Mouse (Mus musculus) cortical plate, adult 2 months (tissue): ENCODE results near the gene Nanos2. TPM values are rescaled to one million over a fixed set of nuclear protein-coding genes. Genes with fewer than 3 reads are reported as not detected.

ENCODE experiments used
- H3K27ac ChIP-seq: fragments of 200-500 bp; 2 replicates; pipeline ENCODE4 v1.5.1; 2012; ENCODE audit warnings: low read length, control low read depth, inconsistent platforms; ENCODE audit not compliant: insufficient read depth
- H3K4me1 ChIP-seq: fragments of 200-500 bp; 2 replicates; pipeline ENCODE4 v1.6.1; 2011; ENCODE audit warnings: low read length; ENCODE audit not compliant: control insufficient read depth, insufficient read depth
- H3K4me3 ChIP-seq: fragments of 200-500 bp; 2 replicates; pipeline ENCODE4 v1.5.1; 2011; ENCODE audit warnings: mild to moderate bottlenecking, low read length, control low read depth; ENCODE audit not compliant: insufficient read depth
- CTCF ChIP-seq: fragments of 200-500 bp; IDR thresholded peaks from 2 replicates; pipeline ENCODE4 v1.5.1; 2011; ENCODE audit warnings: mild to moderate bottlenecking, control low read depth, low read length; ENCODE audit not compliant: insufficient read depth; ENCODE audit errors: extremely low read depth
- POLR2A ChIP-seq: fragments of 200-500 bp; IDR thresholded peaks from 2 replicates; pipeline ENCODE4 v1.6.1; 2011; ENCODE audit warnings: mild to moderate bottlenecking, low read length, control low read depth; ENCODE audit not compliant: insufficient read depth; ENCODE audit errors: extremely low read depth
- polyA plus RNA-seq: library from polyadenylated mRNA; depleted of rRNA; stranded (reverse); fragments of >200 nt; gene quantifications from 2 replicates; pipeline ENCODE4 v1.2.3, GENCODE M21; 2012

The Nanos2 gene
- polyA plus RNA-seq, 1 experiment, result 2.8 TPM

- TF ChIP-seq CTCF, result no peak
- no peak for TF ChIP-seq POLR2A
- Histone ChIP-seq H3K4me1 (no peaks in the 10 kb centered on the region), H3K27ac (no peak overlapping the region), H3K4me3 (no peak overlapping the region)
These were observed 14.5 kb downstream of the Nanos2 start for GRCm38 (mm10) chr7:19001807-19002085.

GRCm38 (mm10) chr7:19002115-19002514 lies 14.9 kb downstream of the Nanos2 start:
- TF ChIP-seq CTCF (no peak), POLR2A (no peak)
- Histone ChIP-seq H3K4me1 (no peaks in the 10 kb centered on the region), H3K27ac (no peak overlapping the region), H3K4me3 (peak overlapping the region; percentile 32; the same call in 1 of the 2 replicates)

DNA sequence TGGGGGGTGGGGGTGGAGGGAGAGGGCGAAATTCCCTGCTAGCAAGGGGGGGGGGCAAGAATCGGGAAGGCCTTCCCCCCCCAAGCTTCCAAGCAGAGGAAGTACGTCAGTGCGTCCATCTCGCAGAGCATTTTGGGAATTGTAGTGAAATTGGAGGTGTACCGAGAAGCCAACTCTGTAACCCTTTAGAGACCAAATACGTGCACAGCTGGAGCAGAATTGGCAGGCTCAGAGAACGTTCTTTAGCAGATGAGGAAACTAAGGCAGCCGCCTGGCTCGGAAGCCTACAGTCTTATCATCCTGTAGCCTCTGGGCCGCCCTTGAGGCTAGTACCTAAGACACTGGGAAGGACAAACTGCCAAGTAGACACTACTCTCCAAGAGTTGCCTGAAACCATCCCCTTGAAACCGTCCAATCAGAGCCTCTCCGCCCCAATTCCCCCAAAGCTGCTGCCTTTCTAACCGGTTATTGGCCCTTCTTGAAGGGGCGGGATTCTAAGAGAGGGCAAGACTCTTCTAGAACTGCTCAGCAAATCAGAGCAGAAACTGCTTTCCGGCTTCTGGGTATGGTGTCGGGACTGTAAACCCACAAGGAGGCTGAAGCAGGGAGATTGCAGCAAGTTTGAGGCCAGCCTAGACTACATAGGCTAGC lies 15.8 kb downstream of the Nanos2 start:
- H3K4me1 ChIP-seq, result no peaks in the 10 kb centered on the region
- TF ChIP-seq POLR2A (peak; percentile 55), CTCF (no peak)
- H3K4me3 ChIP-seq, result peak overlapping the region; percentile 32
- peak overlapping the region; percentile 84 for H3K27ac ChIP-seq

GRCm38 (mm10) chr7:19003902-19004630 lies 16.9 kb downstream of the Nanos2 start, which contains the start of gene Irf2bp1:
Gene Irf2bp1, plus strand, starts transcription at chr7:19004044.
- peak within 1 kb of the TSS; percentile 95 for H3K27ac ChIP-seq
- H3K4me1 ChIP-seq, result no peaks in the 10 kb centered on the region
- peak within 1 kb of the TSS; percentile 42 for H3K4me3 ChIP-seq
- TF ChIP-seq CTCF, result no peak
- TF ChIP-seq POLR2A, result peak; percentile 78

- TF ChIP-seq CTCF (no peak), POLR2A (no peak)
- Histone ChIP-seq H3K27ac (no peak overlapping the region), H3K4me3 (peak overlapping the region; percentile 42), H3K4me1 (no peaks in the 10 kb centered on the region)
These were observed 17.5 kb downstream of the Nanos2 start for GRCm38 (mm10) chr7:19004631-19005079.

DNA sequence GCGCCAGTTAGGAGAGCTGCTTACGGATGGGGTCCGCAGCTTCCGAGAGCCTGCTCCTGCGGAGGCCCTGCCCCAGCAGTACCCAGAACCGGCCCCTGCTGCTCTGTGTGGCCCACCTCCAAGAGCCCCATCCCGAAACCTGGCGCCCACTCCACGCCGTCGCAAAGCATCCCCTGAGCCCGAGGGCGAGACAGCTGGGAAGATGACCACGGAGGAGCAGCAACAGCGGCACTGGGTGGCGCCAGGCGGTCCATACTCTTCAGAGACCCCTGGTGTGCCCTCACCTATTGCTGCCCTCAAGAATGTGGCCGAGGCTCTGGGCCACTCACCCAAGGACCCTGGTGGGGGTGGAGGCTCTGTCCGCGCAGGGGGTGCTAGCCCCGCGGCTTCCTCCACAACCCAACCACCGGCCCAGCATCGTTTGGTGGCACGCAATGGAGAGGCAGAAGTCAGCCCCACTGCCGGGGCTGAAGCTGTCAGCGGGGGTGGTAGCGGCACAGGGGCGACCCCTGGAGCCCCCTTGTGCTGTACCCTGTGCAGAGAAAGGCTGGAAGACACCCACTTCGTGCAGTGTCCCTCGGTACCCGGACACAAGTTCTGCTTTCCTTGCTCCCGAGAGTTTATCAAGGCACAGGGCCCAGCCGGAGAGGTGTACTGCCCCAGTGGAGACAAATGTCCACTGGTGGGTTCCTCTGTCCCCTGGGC lies 18.4 kb downstream of the Nanos2 start:
- Histone ChIP-seq H3K4me3 (peak overlapping the region; percentile 42; the same call in 1 of the 2 replicates), H3K27ac (no peak overlapping the region), H3K4me1 (no peaks in the 10 kb centered on the region)
- no peak for TF ChIP-seq POLR2A
- TF ChIP-seq CTCF, result no peak

GRCm38 (mm10) chr7:19006476-19006875 lies 19.3 kb downstream of the Nanos2 start:
- H3K4me3 ChIP-seq, result no peak overlapping the region
- H3K27ac ChIP-seq, result no peak overlapping the region
- TF ChIP-seq CTCF (peak; percentile 99), POLR2A (no peak)
- no peaks in the 10 kb centered on the region for H3K4me1 ChIP-seq

DNA sequence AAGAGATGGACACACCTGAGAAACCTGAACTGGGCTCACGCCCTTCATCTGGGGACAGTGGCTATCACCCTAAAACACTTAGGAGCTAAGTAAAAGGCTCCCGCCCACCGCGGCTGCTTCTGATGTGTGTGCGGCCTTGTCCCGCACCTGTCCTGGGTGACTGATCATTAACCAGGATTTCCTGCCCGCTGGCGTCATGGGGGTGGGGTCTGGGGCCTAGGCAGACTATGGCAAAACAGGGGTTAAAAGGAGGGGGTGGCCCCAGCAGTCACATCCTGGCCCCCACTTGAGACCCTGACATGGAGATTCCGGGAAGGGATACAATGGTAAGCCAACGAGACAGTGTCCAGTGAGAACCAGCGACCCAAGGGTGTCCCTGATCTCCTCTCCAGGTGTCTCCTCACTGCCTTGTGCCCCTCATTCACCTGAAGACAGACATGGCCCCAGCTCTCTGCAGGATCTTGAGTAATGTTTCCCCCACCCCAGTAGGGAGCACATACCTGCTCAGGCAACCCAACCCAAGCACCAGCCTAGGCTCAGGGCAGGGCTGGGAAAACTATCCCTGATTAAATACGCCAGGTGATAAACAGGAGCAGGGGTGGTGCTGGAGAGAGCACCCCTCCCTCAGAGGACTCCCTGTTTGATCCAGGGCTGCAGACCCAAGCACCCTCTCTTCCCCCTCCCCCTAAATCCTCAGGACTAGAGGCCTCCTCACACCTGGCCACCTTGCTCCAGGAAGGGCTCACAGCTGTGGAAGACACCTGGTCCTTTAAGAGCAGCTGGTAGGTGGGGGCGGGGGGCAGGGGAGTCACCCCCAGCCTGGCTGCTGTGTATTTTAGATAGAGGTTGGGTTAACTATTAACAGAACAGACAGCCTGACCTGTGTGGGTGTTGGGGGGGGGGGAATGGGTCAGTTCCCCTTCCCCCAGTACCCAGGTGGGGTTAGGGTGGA lies 20.1 kb downstream of the Nanos2 start:
- Histone ChIP-seq H3K27ac (no peak overlapping the region), H3K4me3 (no peak overlapping the region), H3K4me1 (no peaks in the 10 kb centered on the region)
- TF ChIP-seq CTCF (no peak), POLR2A (no peak)

- TF ChIP-seq POLR2A, result no peak
- no peak for TF ChIP-seq CTCF
- no peak overlapping the region for H3K4me3 ChIP-seq
- no peak overlapping the region for H3K27ac ChIP-seq
- no peaks in the 10 kb centered on the region for H3K4me1 ChIP-seq
These were observed 23.4 kb downstream of the Nanos2 start for GRCm38 (mm10) chr7:19010581-19010980.
